Mouse (Mus musculus) kidney, adult 18-20 months (tissue): ENCODE data around the gene Fam57a.
A peak's percentile ranks its signal among the peaks of the same experiment; 100 is the strongest.

ENCODE experiments used
- DNase-seq: peaks from one replicate; pipeline ENCODE4 v3.0.0; 2021

Fam57a gene

GRCm38 (mm10) chr11:76179495-76180145 lies at the start of gene Fam57a, which contains the start of gene Vps53:
Gene Fam57a (plus strand): TSS chr11:76179671.
Gene Vps53 (minus strand): TSS chr11:76179647.
- DNase-seq, result peak; percentile 94

- DNase-seq, result peak; percentile 41
These were observed 48.6 kb upstream of the Fam57a start for GRCm38 (mm10) chr11:76130859-76131258.

- DNase-seq, result no peak
These were observed 43.6 kb upstream of the Fam57a start for GRCm38 (mm10) chr11:76135641-76136437.

- no peak for DNase-seq
These were observed 41.5 kb upstream of the Fam57a start for GRCm38 (mm10) chr11:76137996-76138395.

- peak; percentile 38 for DNase-seq
These were observed 35.1 kb upstream of the Fam57a start for GRCm38 (mm10) chr11:76144386-76144785.

GRCm38 (mm10) chr11:76145169-76145568 lies 34.3 kb upstream of the Fam57a start:
- DNase-seq, result no peak

GRCm38 (mm10) chr11:76146187-76147010 lies 33.1 kb upstream of the Fam57a start:
- no peak for DNase-seq

GRCm38 (mm10) chr11:76148055-76149008 lies 31.1 kb upstream of the Fam57a start:
- no peak for DNase-seq

- DNase-seq, result no peak
These were observed 28.5 kb upstream of the Fam57a start for GRCm38 (mm10) chr11:76150980-76151379.

- DNase-seq, result no peak
These were observed 26.1 kb upstream of the Fam57a start for GRCm38 (mm10) chr11:76153236-76153951.

GRCm38 (mm10) chr11:76154200-76154599 lies 25.3 kb upstream of the Fam57a start:
- DNase-seq, result no peak

- no peak for DNase-seq
These were observed 24.6 kb upstream of the Fam57a start for GRCm38 (mm10) chr11:76154861-76155260.

GRCm38 (mm10) chr11:76158375-76158774 lies 21.1 kb upstream of the Fam57a start:
- DNase-seq, result no peak

- no peak for DNase-seq
These were observed 19.2 kb upstream of the Fam57a start for GRCm38 (mm10) chr11:76160251-76160650.

- no peak for DNase-seq
These were observed 12.8 kb upstream of the Fam57a start for GRCm38 (mm10) chr11:76166657-76167056.

GRCm38 (mm10) chr11:76167079-76167765 lies 12.2 kb upstream of the Fam57a start:
- peak; percentile 73 for DNase-seq

GRCm38 (mm10) chr11:76168976-76169375 lies 10.5 kb upstream of the Fam57a start:
- DNase-seq, result peak; percentile 69

- DNase-seq, result no peak
These were observed 9.3 kb upstream of the Fam57a start for GRCm38 (mm10) chr11:76170207-76170606.

GRCm38 (mm10) chr11:76178726-76179494 lies 561 bp upstream of the Fam57a start:
- DNase-seq, result peak; percentile 45

GRCm38 (mm10) chr11:76180146-76180540 lies 672 bp downstream of the Fam57a start:
- no peak for DNase-seq
